In the genomic region with DNA sequence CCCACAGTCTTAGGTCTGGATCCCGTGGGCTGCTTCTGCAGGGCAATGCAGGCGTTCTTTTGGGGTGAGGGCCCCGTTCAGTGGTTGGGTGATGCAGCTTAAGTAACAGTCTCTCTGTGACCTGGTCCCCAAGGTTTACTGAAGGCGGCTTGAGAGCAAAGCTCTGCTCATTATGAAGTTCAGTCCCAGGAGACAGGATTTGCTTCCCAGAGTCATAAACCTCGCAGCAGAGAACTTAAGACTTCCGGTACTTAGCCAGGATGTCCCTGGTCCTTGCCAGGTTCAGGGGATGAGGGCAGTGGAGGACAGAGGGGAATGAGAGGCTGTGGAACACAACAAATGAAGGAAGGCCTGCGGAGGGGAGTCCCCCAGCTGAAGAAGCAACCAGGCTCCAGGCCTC, we compare ENCODE assay signal across 8 mouse cellular contexts. TPM values are rescaled to one million over a fixed set of nuclear protein-coding genes. Genes with fewer than 3 reads are reported as not detected.
DNase-seq lines count a peak whose midpoint lies in the region; ATAC-seq lines count a peak whose summit lies in the region.

No protein-coding gene starts in this region.

- H3K4me3 ChIP-seq in forebrain, embryonic 11.5 days (ENCODE audit: low read depth, low read length), result peak overlapping the region; percentile 26
- H3K4me3 ChIP-seq in intestine, embryonic 16.5 days (ENCODE audit: low read length), result peak overlapping the region; percentile 52
- H3K4me3 ChIP-seq in midbrain, embryonic 13.5 days (replicated peaks), result peak overlapping the region; percentile 23

- H3K27ac ChIP-seq in forebrain, embryonic 11.5 days (ENCODE audit: low read depth, low read length), result no peak overlapping the region
- H3K27ac ChIP-seq in intestine, embryonic 16.5 days (ENCODE audit: low read length), result no peak overlapping the region
- H3K27ac ChIP-seq in midbrain, embryonic 13.5 days, result no peak overlapping the region

- no peaks in the 10 kb centered on the region for H3K4me1 ChIP-seq in forebrain, embryonic 11.5 days (replicated peaks; ENCODE audit: control insufficient read depth, insufficient read depth, low read length)
- H3K4me1 ChIP-seq in intestine, embryonic 16.5 days (ENCODE audit: control insufficient read depth, insufficient read depth, low read length), result no peaks in the 10 kb centered on the region; the same call in 1 of the 2 replicates
- peaks cover 9% of the 10 kb centered on the region for H3K4me1 ChIP-seq in midbrain, embryonic 13.5 days (replicated peaks)

- H3K4me2 ChIP-seq in forebrain, embryonic 11.5 days (ENCODE audit: low read depth, low read length, severe bottlenecking), result peak overlapping the region; percentile 52
- peak overlapping the region; percentile 84 for H3K4me2 ChIP-seq in intestine, embryonic 16.5 days (ENCODE audit: low read depth, low read length)
- peak overlapping the region; percentile 51 for H3K4me2 ChIP-seq in midbrain, embryonic 13.5 days (replicated peaks)

- ATAC-seq in forebrain, embryonic 11.5 days (replicated peaks; ENCODE audit: low FRiP score), result no peak
- no peak for ATAC-seq in intestine, embryonic 16.5 days
- no peak for ATAC-seq in midbrain, embryonic 13.5 days

- H3K9ac ChIP-seq in forebrain, embryonic 11.5 days (ENCODE audit: low read length), result peak overlapping the region; percentile 35
- peak overlapping the region; percentile 62; the same call in 1 of the 2 replicates for H3K9ac ChIP-seq in intestine, embryonic 16.5 days (ENCODE audit: low read depth, low read length)
- H3K9ac ChIP-seq in midbrain, embryonic 13.5 days (replicated peaks), result 0 out of 2 replicates have a peak overlapping the region, but pooled peaks have one; percentile 24

- H3K27me3 ChIP-seq in forebrain, embryonic 11.5 days (ENCODE audit: control insufficient read depth, insufficient read depth, low read length), result peaks cover 9% of the 10 kb centered on the region; the same call in 1 of the 2 replicates
- no peaks in the 10 kb centered on the region; the same call in 1 of the 2 replicates for H3K27me3 ChIP-seq in intestine, embryonic 16.5 days (replicated peaks; ENCODE audit: control insufficient read depth, insufficient read depth, low read length)
- peaks cover 36% of the 10 kb centered on the region for H3K27me3 ChIP-seq in midbrain, embryonic 13.5 days

- WGBS in forebrain, embryonic 11.5 days, result 35% methylated on average over 7 of the region's 7 CpGs
- WGBS in intestine, embryonic 16.5 days, result 8% methylated on average over 7 of the region's 7 CpGs
- 23% methylated on average over 7 of the region's 7 CpGs for WGBS in midbrain, embryonic 13.5 days

- DNase-seq in embryo, embryonic 11 days, result peak; percentile 30
- DNase-seq in embryo, embryonic 9.5 days (ENCODE audit: extremely low spot score), result no peak
- no peak for DNase-seq in forebrain, embryonic 11.5 days (ENCODE audit: low spot score)
- no peak for DNase-seq in urinary bladder, postnatal 10 days (ENCODE audit: low spot score)
- no peak for DNase-seq in thymus, adult 18-20 months
- DNase-seq in thymus, postnatal 25 days, result no peak

- H3K36me3 ChIP-seq in forebrain, embryonic 11.5 days (ENCODE audit: control insufficient read depth, insufficient read depth, low read length), result no peaks in the 10 kb centered on the region
- no peaks in the 10 kb centered on the region for H3K36me3 ChIP-seq in intestine, embryonic 16.5 days (ENCODE audit: control insufficient read depth, insufficient read depth, low read length)
- no peaks in the 10 kb centered on the region for H3K36me3 ChIP-seq in midbrain, embryonic 13.5 days

- no peaks in the 10 kb centered on the region for H3K9me3 ChIP-seq in forebrain, embryonic 11.5 days (ENCODE audit: control insufficient read depth, low read length)
- no peaks in the 10 kb centered on the region for H3K9me3 ChIP-seq in intestine, embryonic 16.5 days (ENCODE audit: control insufficient read depth, low read length)
- H3K9me3 ChIP-seq in midbrain, embryonic 13.5 days, result no peaks in the 10 kb centered on the region

RNA-seq across cellular contexts. Expression of gene Loxl4, which starts 0.5 kb away (rescaled TPM):
- polyA plus RNA-seq in forebrain, embryonic 11.5 days (2014; fragmentation: Nextera tagmentation; extraction: Ambion mirVana), result 0.12 and 0.20 TPM in 2 replicates
- polyA plus RNA-seq in intestine, embryonic 16.5 days (2015; fragmentation: Nextera tagmentation; extraction: Ambion mirVana), result 2.2 and 2.4 TPM in 2 replicates
- 0.11 and 0.17 TPM in 2 replicates for polyA plus RNA-seq in midbrain, embryonic 13.5 days (2015; fragmentation: Nextera tagmentation; extraction: Ambion mirVana)
